Mouse (Mus musculus) megakaryocyte, adult 5-6 weeks (primary cell): ENCODE measurements around the gene Etv4. TPM values are rescaled to one million over a fixed set of nuclear protein-coding genes. Genes with fewer than 3 reads are reported as not detected.

ENCODE experiments used
- ATAC-seq: 2 replicates; pipeline ENCODE4 v1.8.0; 2016; ENCODE audit warnings: mild to moderate bottlenecking, inconsistent platforms; ENCODE audit not compliant: poor library complexity, severe bottlenecking
- total RNA-seq, 2 experiments: library from RNA; stranded (forward) in 1 of 2; stranded (reverse) in 1 of 2; fragments of 153-499, 151-499 nt in 1 of 2; fragments of 221-1000, 200-1000 nt in 1 of 2; gene quantifications; 2 replicates each; pipeline versions ENCODE4 v1.2.3 to v1.2.4; 2015 to 2017

Etv4 gene
- total RNA-seq (2015) = not detected in 2 replicates
- total RNA-seq (2017) = not detected in 2 replicates

DNA sequence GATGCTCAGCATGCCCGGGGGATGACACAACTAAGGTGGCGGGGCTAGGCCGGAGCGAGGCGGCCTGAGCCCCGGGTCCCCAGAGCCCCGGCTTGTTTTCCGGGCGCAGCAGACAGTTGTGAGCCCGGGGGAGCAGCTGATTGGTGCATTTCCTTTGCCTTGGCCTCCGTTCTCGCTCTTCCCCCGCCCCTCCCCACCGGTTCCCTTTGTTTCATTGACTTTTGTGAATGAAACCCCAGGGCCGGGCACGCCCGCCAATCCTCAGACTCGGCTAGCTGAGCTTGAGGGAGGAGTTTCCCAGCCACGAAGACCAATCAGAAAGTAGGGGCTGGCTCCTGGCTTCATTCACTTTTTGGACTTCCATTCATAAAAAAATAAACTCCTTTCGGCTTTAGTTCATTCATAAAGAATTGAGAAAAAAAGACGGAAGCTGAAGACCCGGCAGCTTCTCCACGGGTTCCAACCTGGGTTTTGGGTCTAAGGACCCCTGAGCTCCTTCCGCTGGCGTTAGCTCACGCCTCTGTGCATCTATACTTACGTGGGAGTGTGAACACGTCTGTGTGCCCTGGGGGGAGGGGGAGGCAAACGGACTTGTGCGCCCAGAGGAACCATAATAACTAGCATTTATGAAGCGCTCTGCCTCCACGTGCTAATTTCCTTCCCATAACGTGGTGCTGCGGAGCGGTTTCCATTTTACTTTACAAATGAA lies at the start of gene Etv4:
TSS of gene Etv4 (minus strand) at position 229 of the 709 bp plus-strand sequence.
- peak; percentile 92 for ATAC-seq

GRCm38 (mm10) chr11:101832001-101832400 lies 46.8 kb upstream of the Etv4 start:
- ATAC-seq = no peak

DNA sequence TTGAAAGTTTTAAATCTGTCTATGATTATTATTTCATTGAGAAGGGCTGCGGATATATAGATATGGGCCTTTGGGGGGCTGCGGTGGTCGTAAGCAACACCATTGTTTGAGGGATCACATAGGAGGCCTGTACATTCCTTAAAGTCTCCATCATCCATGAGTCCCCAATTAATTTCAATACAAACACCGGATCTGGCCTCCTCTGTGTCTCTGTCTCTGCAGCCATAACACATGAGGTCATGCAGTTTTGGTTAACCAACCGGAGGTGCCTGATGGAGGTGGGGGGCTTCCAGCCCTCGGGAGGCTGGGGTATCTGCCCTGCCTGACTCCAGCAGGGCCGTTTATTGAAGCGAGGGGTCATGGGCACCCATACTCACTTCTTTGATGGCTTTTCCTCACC lies 45.4 kb upstream of the Etv4 start:
- ATAC-seq = no peak

- no peak for ATAC-seq
These were observed 44.9 kb upstream of the Etv4 start for GRCm38 (mm10) chr11:101830112-101830511.

GRCm38 (mm10) chr11:101828718-101829117 lies 43.5 kb upstream of the Etv4 start:
- ATAC-seq = no peak

GRCm38 (mm10) chr11:101823210-101823609 lies 38.0 kb upstream of the Etv4 start:
- no peak for ATAC-seq

- no peak for ATAC-seq
These were observed 35.7 kb upstream of the Etv4 start for GRCm38 (mm10) chr11:101820899-101821298.

DNA sequence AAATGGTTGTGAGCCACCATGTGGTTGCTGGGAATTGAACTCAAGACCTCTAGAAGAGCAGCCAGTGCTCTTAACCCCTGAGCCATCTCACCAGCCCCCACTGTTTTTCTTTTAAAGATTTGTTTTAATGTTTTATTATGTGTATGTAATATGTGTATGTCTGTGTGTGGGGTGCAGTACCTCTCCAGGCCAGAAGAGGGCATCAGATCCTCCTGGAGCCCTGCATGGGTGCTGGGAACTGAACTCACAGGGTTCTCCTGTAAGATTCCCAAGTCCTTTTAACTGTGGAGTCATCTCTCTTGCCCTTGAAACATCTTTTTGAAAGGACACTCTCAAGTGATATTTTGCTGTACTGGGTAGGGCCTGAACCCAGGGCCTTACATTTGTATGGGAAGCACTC lies 34.7 kb upstream of the Etv4 start:
- ATAC-seq = no peak

DNA sequence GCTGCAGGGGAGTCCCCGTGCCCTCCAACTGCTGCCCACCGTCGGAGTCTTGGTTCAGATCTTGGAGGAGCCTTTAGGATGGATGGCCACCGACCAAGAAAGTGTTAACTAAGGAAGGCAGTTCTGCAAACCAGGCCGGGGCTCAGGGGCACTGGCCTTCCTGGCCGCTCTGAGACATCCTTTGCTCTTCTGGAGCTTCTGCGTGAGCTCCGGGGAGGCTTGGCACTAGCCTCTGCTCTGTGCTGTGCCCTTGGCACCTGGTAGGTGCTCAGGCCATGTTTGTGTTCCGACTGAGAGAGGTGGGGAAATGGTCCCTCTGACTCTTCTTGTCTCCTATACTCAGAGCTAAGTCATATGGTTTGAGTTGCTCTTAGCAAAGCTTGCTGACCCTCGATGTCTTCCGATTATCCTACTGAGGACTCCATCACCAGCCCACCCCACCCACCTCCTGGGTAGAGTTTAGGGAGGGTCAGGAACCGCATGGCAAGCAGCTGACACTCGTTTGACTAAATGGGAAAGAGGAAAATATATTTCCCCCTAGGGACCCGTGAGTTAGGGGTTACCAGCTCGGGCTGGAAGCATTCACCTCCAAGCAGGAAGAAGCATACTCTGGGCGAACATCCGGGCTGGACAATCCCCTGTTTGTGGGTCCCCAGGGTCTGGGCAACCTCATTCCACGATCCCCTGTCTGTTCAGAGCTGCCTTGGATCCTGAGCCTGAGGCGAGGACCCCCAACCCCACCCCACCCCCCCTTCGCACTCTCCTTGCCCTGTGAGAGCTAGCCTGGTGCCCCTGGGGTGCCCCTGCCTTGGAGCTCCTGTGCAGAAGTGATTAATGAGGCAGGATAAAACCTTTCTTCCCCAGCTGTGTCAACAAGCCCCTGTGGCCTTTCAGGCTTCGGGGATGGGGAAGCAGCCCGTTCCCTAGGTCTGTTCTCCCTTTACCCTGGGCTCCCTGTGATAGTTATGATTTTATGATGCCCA lies 30.2 kb upstream of the Etv4 start:
- ATAC-seq = no peak

GRCm38 (mm10) chr11:101814375-101815102 lies 29.4 kb upstream of the Etv4 start:
- peak; percentile 52; the same call in 1 of the 2 replicates for ATAC-seq

DNA sequence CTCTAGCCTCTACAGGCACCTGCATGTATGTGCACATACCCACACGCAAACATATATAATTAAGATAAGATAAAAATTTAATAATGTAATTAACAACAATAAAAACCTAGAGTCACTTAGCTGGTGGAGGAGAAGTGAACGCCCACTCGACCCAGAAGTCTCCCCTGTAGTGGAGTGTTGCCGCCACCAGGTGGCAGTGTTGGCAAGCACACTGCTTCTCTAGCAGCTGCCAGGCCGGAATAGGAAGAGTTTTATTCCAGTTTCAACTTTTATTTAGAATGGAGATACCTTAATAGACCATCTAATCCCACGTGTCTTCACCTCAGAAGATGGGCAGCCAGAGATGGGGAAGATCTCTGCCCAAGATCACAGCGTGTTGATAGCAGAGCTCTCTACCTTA lies 28.1 kb upstream of the Etv4 start:
- ATAC-seq = peak; percentile 84; the same call in 1 of the 2 replicates

DNA sequence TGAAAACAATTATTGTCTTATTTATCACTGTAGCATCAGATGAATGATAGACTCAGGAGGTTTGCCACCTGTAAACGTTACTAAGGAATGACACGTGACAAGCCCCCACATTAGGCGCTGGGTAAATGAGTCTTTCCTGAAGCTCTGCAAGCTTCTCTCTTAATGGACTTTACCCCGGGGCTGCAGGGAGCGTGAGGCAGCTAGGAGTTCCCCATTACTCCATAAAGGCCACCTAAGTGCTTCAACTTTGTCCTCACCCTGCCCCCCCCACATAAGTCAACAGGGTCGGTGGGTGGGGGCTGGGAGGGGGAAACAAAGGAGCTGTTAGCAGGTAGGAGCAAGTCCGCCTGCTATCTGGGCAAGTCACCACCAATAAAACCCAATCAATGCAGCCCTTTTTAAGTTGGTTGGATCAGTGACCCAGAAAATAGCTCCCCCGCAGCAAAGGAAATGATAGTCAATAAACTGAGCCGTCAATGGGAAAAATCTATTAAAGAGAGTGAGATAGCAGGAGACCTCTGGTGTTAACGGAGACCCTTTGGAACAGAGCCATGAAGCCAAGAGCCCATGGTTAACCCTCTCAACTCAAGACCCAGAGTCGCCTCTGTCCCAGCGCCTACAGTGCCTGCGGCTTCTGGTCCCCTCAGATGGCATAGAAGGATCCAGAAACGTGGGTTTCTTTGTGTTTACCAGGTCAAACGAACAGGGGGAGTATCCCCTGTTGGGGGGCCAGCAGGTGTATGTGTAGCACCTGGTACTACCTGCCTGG lies 24.1 kb upstream of the Etv4 start:
- ATAC-seq = no peak

DNA sequence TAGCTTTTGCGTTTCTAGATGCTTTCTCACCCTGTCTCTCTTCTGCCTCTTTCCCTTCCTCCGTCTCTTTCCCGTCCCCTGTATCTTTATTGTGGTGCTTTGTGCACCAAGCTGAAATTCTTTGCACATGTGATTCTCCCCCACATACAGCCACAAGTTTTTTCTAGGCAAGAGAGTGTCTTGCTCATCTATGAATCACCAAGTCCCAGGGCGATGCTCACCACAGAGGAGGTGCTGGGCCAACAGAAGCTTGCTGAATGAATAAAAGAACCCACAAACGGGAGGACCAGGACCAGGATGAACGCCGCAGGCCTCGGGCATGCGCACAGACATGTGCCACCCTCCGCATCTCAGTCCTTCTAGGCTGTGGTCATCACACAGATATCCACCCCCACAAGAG lies 22.1 kb upstream of the Etv4 start:
- no peak for ATAC-seq

GRCm38 (mm10) chr11:101806741-101807140 lies 21.6 kb upstream of the Etv4 start:
- ATAC-seq = no peak

DNA sequence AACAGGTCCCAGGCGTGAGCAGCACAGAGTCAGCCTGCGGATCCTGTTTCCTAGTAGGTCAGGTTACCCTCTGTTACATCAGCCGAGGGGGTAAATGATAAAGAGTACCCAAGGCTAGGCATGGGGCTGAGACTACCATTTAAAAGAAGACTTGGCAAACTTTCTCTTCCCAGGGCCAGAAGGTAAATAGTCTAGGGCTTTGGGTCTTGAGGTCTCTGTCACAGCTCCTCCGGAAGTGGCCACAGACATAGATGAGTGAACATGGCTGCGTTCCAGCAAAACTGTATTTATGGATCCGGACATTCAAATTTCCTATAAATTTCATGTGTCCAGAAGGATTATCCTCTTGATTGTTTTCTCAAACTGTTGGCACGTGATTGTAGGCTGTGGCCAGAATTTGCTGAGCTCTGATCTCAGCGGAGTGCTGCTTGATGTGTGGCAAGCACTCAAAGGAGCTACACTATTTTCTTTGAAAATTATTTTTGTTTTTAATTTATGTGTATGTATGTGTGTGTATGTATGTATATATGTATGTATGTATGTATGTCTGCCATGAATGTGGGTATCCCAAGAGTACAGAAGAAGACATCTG lies 20.0 kb upstream of the Etv4 start:
- no peak for ATAC-seq

- ATAC-seq = no peak
These were observed 16.2 kb upstream of the Etv4 start for GRCm38 (mm10) chr11:101801386-101801785.

DNA sequence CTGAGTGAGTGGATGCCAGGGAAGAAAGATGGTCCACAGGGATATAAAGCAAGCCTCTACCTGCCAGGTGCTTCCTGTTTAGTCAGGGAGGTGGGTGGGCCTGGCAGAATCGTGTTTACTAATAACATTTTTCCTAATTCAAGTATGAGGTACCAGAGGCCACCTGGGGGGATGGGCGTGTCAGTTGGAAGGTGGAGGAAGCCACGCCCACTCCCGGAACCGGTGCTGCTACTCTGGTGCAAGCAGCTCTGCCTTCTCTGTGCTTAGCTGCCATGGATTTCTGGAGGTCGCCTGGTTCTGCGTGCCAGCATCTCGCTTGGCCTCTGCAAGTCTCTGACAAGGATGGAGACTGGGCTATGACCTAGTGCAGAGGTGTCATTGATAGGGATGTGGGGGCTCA lies 12.9 kb upstream of the Etv4 start:
- no peak for ATAC-seq

GRCm38 (mm10) chr11:101797355-101797754 lies 12.2 kb upstream of the Etv4 start:
- ATAC-seq = no peak

DNA sequence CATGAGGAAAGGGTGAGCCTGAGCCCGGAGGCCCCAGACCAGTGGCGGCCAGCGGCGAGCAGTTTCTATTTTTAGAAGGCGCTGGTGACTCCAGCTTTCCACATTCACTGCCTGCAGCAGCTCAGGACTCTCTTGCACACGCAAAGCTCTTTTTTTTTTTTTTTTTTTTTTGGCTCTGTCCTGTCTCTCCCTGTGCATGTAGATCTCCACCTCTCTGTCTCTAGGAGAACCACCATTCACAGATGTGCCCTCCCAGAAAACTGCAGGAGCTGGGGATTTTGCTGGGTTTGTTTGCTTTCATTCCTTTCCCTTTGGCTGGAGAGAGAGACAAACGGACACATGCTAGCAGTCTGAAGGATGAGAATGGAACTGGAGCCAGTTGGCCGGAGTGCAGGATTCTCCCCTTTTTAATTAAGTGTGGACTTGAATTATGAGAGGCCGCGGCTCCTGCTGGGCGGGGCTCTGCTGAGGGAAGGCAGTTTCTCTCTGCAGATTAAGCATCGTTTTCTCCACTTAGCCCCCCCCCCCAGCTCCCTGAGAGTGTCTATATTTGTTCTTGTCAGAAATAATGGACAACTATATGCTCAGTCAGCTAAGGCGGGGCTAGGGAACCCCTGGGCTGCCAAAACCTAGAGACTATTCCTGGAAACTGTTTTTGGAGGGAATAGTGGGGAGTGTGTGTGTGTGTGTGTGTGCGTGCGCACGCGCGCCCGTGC lies 5.8 kb upstream of the Etv4 start:
- ATAC-seq = no peak
